In the genomic region with DNA sequence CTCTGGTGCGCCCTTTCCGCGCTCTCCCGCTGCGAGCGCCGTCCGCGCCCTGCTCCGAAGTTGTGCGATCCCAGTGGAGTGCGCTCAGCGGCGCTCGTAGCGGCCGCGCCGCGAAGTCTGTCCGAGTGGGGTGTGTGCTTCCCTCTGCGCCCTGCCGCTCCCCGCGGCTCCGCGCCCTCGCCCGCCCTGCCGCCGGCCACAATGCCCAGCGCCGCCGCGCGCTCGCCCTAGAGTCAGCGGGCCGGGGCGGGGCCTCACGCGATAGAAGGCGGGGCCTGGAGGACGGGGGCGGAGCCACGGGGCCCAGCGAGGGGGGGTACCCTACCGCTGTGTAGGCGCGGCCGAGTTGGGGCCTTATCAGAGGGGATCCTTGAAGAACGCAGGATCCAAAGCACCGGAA, we compare ENCODE assay signal across 8 mouse cellular contexts. TPM values are rescaled to one million over a fixed set of nuclear protein-coding genes. Genes with fewer than 3 reads are reported as not detected.
A peak's percentile ranks its signal among the peaks of the same experiment; 100 is the strongest.
DNase-seq lines count a peak whose midpoint lies in the region; ATAC-seq and TF ChIP-seq lines count a peak whose summit lies in the region.

Unc5b (minus strand) TSS at position 203 of the 400 bp plus-strand sequence.

- peak within 1 kb of the TSS; percentile 36 for H3K4me3 ChIP-seq in erythroblast, embryonic 14.5 days (replicated peaks)
- peak within 1 kb of the TSS; percentile 75 for H3K4me3 ChIP-seq in embryonic facial prominence, embryonic 13.5 days
- H3K4me3 ChIP-seq in limb, embryonic 11.5 days (ENCODE audit: low read depth, low read length): peak within 1 kb of the TSS; percentile 86
- H3K4me3 ChIP-seq in midbrain, embryonic 12.5 days: peak within 1 kb of the TSS; percentile 65
- peak within 1 kb of the TSS; percentile 35 for H3K4me3 ChIP-seq in spleen, adult 2 months (ENCODE audit: extremely low read depth, insufficient read depth, insufficient read length)

- peak; percentile 94 for DNase-seq in heart, adult 8-10 months (ENCODE audit: low spot score)
- DNase-seq in kidney, adult 8-10 months: peak; percentile 92 to 95
- DNase-seq in limb, embryonic 11.5 days (ENCODE audit: low spot score): peak; percentile 95
- DNase-seq in spleen, adult 2 months (ENCODE audit: low read depth in 1 of 2, low spot score in 2 of 2): peak in 1 of 2 experiments; percentile 45

- no peaks in the 10 kb centered on the region for H3K9me3 ChIP-seq in erythroblast, embryonic 14.5 days (ENCODE audit: control insufficient read depth, low read length)
- no peaks in the 10 kb centered on the region for H3K9me3 ChIP-seq in embryonic facial prominence, embryonic 13.5 days
- H3K9me3 ChIP-seq in limb, embryonic 11.5 days (ENCODE audit: control insufficient read depth, low read length): no peaks in the 10 kb centered on the region
- H3K9me3 ChIP-seq in midbrain, embryonic 12.5 days: no peaks in the 10 kb centered on the region

- H3K27ac ChIP-seq in embryonic facial prominence, embryonic 13.5 days: peak within 1 kb of the TSS; percentile 88
- H3K27ac ChIP-seq in limb, embryonic 11.5 days (replicated peaks; ENCODE audit: low read depth, low read length): peak within 1 kb of the TSS; percentile 84
- peak within 1 kb of the TSS; percentile 58; the same call in 1 of the 2 replicates for H3K27ac ChIP-seq in midbrain, embryonic 12.5 days (replicated peaks)
- H3K27ac ChIP-seq in spleen, adult 2 months (ENCODE audit: insufficient read depth, low read length): no peak within 1 kb of the TSS; the same call in 1 of the 2 replicates

- WGBS in embryonic facial prominence, embryonic 13.5 days: under 1% methylated on average over 49 of the region's 53 CpGs
- WGBS in limb, embryonic 11.5 days: under 1% methylated on average over 52 of the region's 53 CpGs
- WGBS in midbrain, embryonic 12.5 days: 1% methylated on average over 53 of the region's 53 CpGs
- WGBS in spleen, adult 2 months: 1% methylated on average over 51 of the region's 53 CpGs

- TF ChIP-seq CTCF in spleen, adult 2 months (IDR thresholded peaks at IDR 0.05; ENCODE audit: extremely low read depth, insufficient read depth, insufficient read length, insufficient replicate concordance): no peak

- no peaks in the 10 kb centered on the region for H3K36me3 ChIP-seq in erythroblast, embryonic 14.5 days (ENCODE audit: control insufficient read depth)
- H3K36me3 ChIP-seq in embryonic facial prominence, embryonic 13.5 days: no peaks in the 10 kb centered on the region
- no peaks in the 10 kb centered on the region for H3K36me3 ChIP-seq in limb, embryonic 11.5 days (ENCODE audit: control insufficient read depth, insufficient read depth, low read length)
- H3K36me3 ChIP-seq in midbrain, embryonic 12.5 days: no peaks in the 10 kb centered on the region
- no peaks in the 10 kb centered on the region for H3K36me3 ChIP-seq in spleen, adult 2 months (ENCODE audit: control insufficient read depth, insufficient read depth, low read length)

- H3K4me1 ChIP-seq in erythroblast, embryonic 14.5 days (ENCODE audit: control insufficient read depth): peaks cover 4% of the 10 kb centered on the region
- H3K4me1 ChIP-seq in embryonic facial prominence, embryonic 13.5 days: peaks cover 49% of the 10 kb centered on the region
- H3K4me1 ChIP-seq in limb, embryonic 11.5 days (ENCODE audit: control insufficient read depth, insufficient read depth, low read length): peaks cover 37% of the 10 kb centered on the region
- H3K4me1 ChIP-seq in midbrain, embryonic 12.5 days: peaks cover 34% of the 10 kb centered on the region
- peaks cover 8% of the 10 kb centered on the region for H3K4me1 ChIP-seq in spleen, adult 2 months (ENCODE audit: control insufficient read depth, insufficient read depth, insufficient read length)

- ATAC-seq in erythroblast, adult 5-6 weeks (replicated peaks; ENCODE audit: low FRiP score, poor library complexity, severe bottlenecking): no peak
- ATAC-seq in embryonic facial prominence, embryonic 13.5 days (ENCODE audit: insufficient number of reproducible peaks, insufficient read depth, low FRiP score, low TSS enrichment, low read depth): peak; percentile 91
- peak; percentile 85 for ATAC-seq in limb, embryonic 11.5 days (ENCODE audit: insufficient number of reproducible peaks, low FRiP score, low TSS enrichment, low read depth)
- ATAC-seq in midbrain, embryonic 12.5 days (ENCODE audit: low FRiP score, low read depth): peak; percentile 86

- H3K4me2 ChIP-seq in embryonic facial prominence, embryonic 13.5 days: peak within 1 kb of the TSS; percentile 94
- H3K4me2 ChIP-seq in limb, embryonic 11.5 days (ENCODE audit: low read depth, severe bottlenecking): peak within 1 kb of the TSS; percentile 88
- peak within 1 kb of the TSS; percentile 95 for H3K4me2 ChIP-seq in midbrain, embryonic 12.5 days (replicated peaks)

- peaks cover 78% of the 10 kb centered on the region for H3K27me3 ChIP-seq in erythroblast, embryonic 14.5 days (ENCODE audit: control insufficient read depth)
- peaks cover 58% of the 10 kb centered on the region for H3K27me3 ChIP-seq in embryonic facial prominence, embryonic 13.5 days
- peaks cover 2% of the 10 kb centered on the region; the same call in 1 of the 2 replicates for H3K27me3 ChIP-seq in limb, embryonic 11.5 days (ENCODE audit: control insufficient read depth, insufficient read depth, low read length)
- peaks cover 92% of the 10 kb centered on the region for H3K27me3 ChIP-seq in midbrain, embryonic 12.5 days
- peaks cover 13% of the 10 kb centered on the region for H3K27me3 ChIP-seq in spleen, adult 2 months (ENCODE audit: control insufficient read depth, insufficient read depth, low read length)

- peak within 1 kb of the TSS; percentile 87 for H3K9ac ChIP-seq in embryonic facial prominence, embryonic 13.5 days
- H3K9ac ChIP-seq in limb, embryonic 11.5 days (ENCODE audit: low read length): peak within 1 kb of the TSS; percentile 87
- H3K9ac ChIP-seq in midbrain, embryonic 12.5 days (replicated peaks): peak within 1 kb of the TSS; percentile 78

- no peak for TF ChIP-seq POLR2A in spleen, adult 2 months (IDR thresholded peaks at IDR 0.05; ENCODE audit: low read depth, low read length)

RNA-seq across cellular contexts. Expression of gene Unc5b, which starts in this region (rescaled TPM):
- polyA plus RNA-seq in erythroblast, embryonic 14.5 days (2012): 0.01 TPM in 1 of 2 replicates, not detected in the other
- not detected in 2 replicates for total RNA-seq in erythroblast, adult 5-6 weeks (2015; ENCODE audit: low replicate concordance)
- total RNA-seq in erythroblast, adult 5-6 weeks (2017; ENCODE audit: low replicate concordance): not detected in 2 replicates
- 6.0 and 6.1 TPM in 2 replicates for polyA plus RNA-seq in embryonic facial prominence, embryonic 13.5 days (2015; fragmentation: Nextera tagmentation; extraction: Ambion mirVana)
- 10 to 100 TPM in 3 of 4 experiments, 1 to 10 TPM in 1; 9.6 to 14.5 (median 12.0) TPM for total RNA-seq in heart, adult 8-10 months (2022)
- 10.2 and 10.6 TPM in 2 replicates for polyA plus RNA-seq in limb, embryonic 11.5 days (2014; fragmentation: Nextera tagmentation; extraction: Ambion mirVana)
- polyA plus RNA-seq in midbrain, embryonic 12.5 days (2016; fragmentation: Nextera tagmentation; extraction: Ambion mirVana): 4.9 and 5.6 TPM in 2 replicates
- 3.8 and 4.8 TPM in 2 replicates for polyA plus RNA-seq in spleen, adult 2 months (2012; rRNA removed)

Comparison
In these comparisons a context has a peak if more than half of its experiments do, and no peak if none do; other contexts are left out.
1. RNA of gene Unc5b (total RNA-seq): 9.6 to 14.5 TPM in heart, adult 8-10 months; not detected in erythroblast, adult 5-6 weeks; every median in the first group is over 10 times any median in the second.
2. H3K4me3 ChIP-seq: peak in every context shown above with its lines; median percentile 86 in limb, embryonic 11.5 days; 75 in embryonic facial prominence, embryonic 13.5 days; 65 in midbrain, embryonic 12.5 days; 36 in erythroblast, embryonic 14.5 days; 35 in spleen, adult 2 months.
3. Peak in every context shown above with its lines, with median percentiles within 50 percentile points of each other: H3K4me2 ChIP-seq and H3K9ac ChIP-seq.